7 mouse cellular contexts compared by ENCODE assay signal in genomic region chr14:53337446-53337845, GRCm38 (mm10).
DNase-seq lines count a peak whose midpoint lies in the region; ATAC-seq and TF ChIP-seq lines count a peak whose summit lies in the region.
"Not testable (repeated sequence)": the region's sequence is repeated elsewhere in the genome, so short reads cannot be mapped to it uniquely, and the experiment has no call there.

No protein-coding gene starts in this region.

- H3K4me2 ChIP-seq in liver, embryonic 13.5 days, result peak overlapping the region; percentile 41; the same call in 1 of the 2 replicates
- H3K4me2 ChIP-seq in liver, embryonic 16.5 days (ENCODE audit: low read depth, low read length), result not testable (repeated sequence)

- TF ChIP-seq CTCF in thymus, adult 2 months (IDR thresholded peaks at IDR 0.05; ENCODE audit: borderline replicate concordance, control insufficient read depth, extremely low read depth, insufficient read depth, low read length, poor library complexity), result not testable (repeated sequence)

- peak; percentile 54 for ATAC-seq in activated CD4-positive, CD25-positive, alpha-beta regulatory T cell, adult 4 months
- ATAC-seq in inflammation-experienced regulatory T-cells, adult 6 months, result peak; percentile 63
- ATAC-seq in liver, embryonic 13.5 days (ENCODE audit: low read depth), result peak; percentile 86
- ATAC-seq in liver, embryonic 16.5 days (ENCODE audit: low read depth), result peak; percentile 81
- peak; percentile 81 for ATAC-seq in megakaryocyte-erythroid progenitor cell, adult 5-6 weeks (replicated peaks; ENCODE audit: low FRiP score, low TSS enrichment, poor library complexity, severe bottlenecking)

- TF ChIP-seq POLR2A in thymus, adult 2 months (IDR thresholded peaks at IDR 0.05; ENCODE audit: control insufficient read depth, extremely low read depth, insufficient read depth, low read length, poor library complexity), result not testable (repeated sequence)

- not testable (repeated sequence) for H3K36me3 ChIP-seq in liver, embryonic 13.5 days; liver, embryonic 16.5 days (ENCODE audit: control insufficient read depth, insufficient read depth); thymus, adult 2 months (ENCODE audit: control insufficient read depth, insufficient read depth, low read length)

- 19% methylated on average over 4 of the region's 8 CpGs for WGBS in liver, embryonic 13.5 days (ENCODE audit: insufficient replicate concordance)
- whole genome bisulfite sequencing in liver, embryonic 16.5 days (ENCODE audit: insufficient replicate concordance), result 7% methylated on average over 4 of the region's 8 CpGs
- 14% methylated on average over 4 of the region's 8 CpGs for WGBS in thymus, adult 2 months

- H3K9me3 ChIP-seq in liver, embryonic 13.5 days (replicated peaks); liver, embryonic 16.5 days (replicated peaks; ENCODE audit: control insufficient read depth, low read length): not testable (repeated sequence)

- H3K27ac ChIP-seq in liver, embryonic 13.5 days; liver, embryonic 16.5 days (ENCODE audit: low read length); thymus, adult 2 months (ENCODE audit: control insufficient read depth, insufficient read depth, low read length): not testable (repeated sequence)

- not testable (repeated sequence) for H3K4me3 ChIP-seq in liver, embryonic 13.5 days (replicated peaks); liver, embryonic 16.5 days (ENCODE audit: low read depth, low read length); thymus, adult 2 months (ENCODE audit: control insufficient read depth, insufficient read depth, low read length)

- H3K4me1 ChIP-seq in liver, embryonic 13.5 days (replicated peaks); liver, embryonic 16.5 days (ENCODE audit: control insufficient read depth, low read depth, low read length); thymus, adult 2 months (replicated peaks; ENCODE audit: control insufficient read depth, insufficient read depth, low read length): not testable (repeated sequence)

- H3K27me3 ChIP-seq in liver, embryonic 13.5 days; liver, embryonic 16.5 days (ENCODE audit: control insufficient read depth, insufficient read depth, low read depth, low read length); thymus, adult 2 months (ENCODE audit: control insufficient read depth, insufficient read depth, low read length): not testable (repeated sequence)

- not testable (repeated sequence) for DNase-seq in liver, embryonic 13.5 days
- peak; percentile 33 for DNase-seq in thymus, adult 2 months
- DNase-seq in thymus, postnatal 4 days, result peak; percentile 45

- not testable (repeated sequence) for H3K9ac ChIP-seq in liver, embryonic 13.5 days; liver, embryonic 16.5 days (ENCODE audit: low read depth, low read length)
